Mouse (Mus musculus) thymus, adult 18-20 months (tissue): ENCODE data around the gene Sik1.

Source experiments
- DNase-seq, 2 experiments: peaks; one replicate each; pipeline ENCODE4 v3.0.0; 2022; ENCODE audit warnings: mixed read lengths in 2 of 2

The Sik1 gene

GRCm38 (mm10) chr17:31875326-31875930 is 19.8 kb upstream of the Sik1 start:
- no peak for DNase-seq

GRCm38 (mm10) chr17:31874691-31875090 is 19.1 kb upstream of the Sik1 start:
- no peak for DNase-seq

GRCm38 (mm10) chr17:31873973-31874372 is 18.4 kb upstream of the Sik1 start:
- no peak for DNase-seq

GRCm38 (mm10) chr17:31873185-31873870 is 17.7 kb upstream of the Sik1 start:
- DNase-seq: no peak

- no peak for DNase-seq
These were observed 17.2 kb upstream of the Sik1 start for GRCm38 (mm10) chr17:31872826-31873165.

- no peak for DNase-seq
These were observed 16.6 kb upstream of the Sik1 start for GRCm38 (mm10) chr17:31871968-31872825.

- no peak for DNase-seq
These were observed 15.4 kb upstream of the Sik1 start for GRCm38 (mm10) chr17:31870931-31871421.

GRCm38 (mm10) chr17:31870446-31870845 is 14.8 kb upstream of the Sik1 start:
- no peak for DNase-seq

- DNase-seq: no peak
These were observed 12.5 kb upstream of the Sik1 start for GRCm38 (mm10) chr17:31868076-31868475.

GRCm38 (mm10) chr17:31867061-31867460 is 11.5 kb upstream of the Sik1 start:
- no peak for DNase-seq

GRCm38 (mm10) chr17:31865636-31866035 is 10.0 kb upstream of the Sik1 start:
- DNase-seq: no peak

- peak in 1 of 2 experiments; percentile 0 for DNase-seq
These were observed 9.3 kb upstream of the Sik1 start for GRCm38 (mm10) chr17:31864666-31865450.

- DNase-seq: peak in 1 of 2 experiments; percentile 0
These were observed 7.7 kb upstream of the Sik1 start for GRCm38 (mm10) chr17:31863151-31863815.

GRCm38 (mm10) chr17:31862136-31862535 is 6.5 kb upstream of the Sik1 start:
- DNase-seq: no peak

GRCm38 (mm10) chr17:31861661-31862060 is 6.1 kb upstream of the Sik1 start:
- no peak for DNase-seq

GRCm38 (mm10) chr17:31860856-31861255 is 5.3 kb upstream of the Sik1 start:
- DNase-seq: no peak

GRCm38 (mm10) chr17:31859367-31859766 is 3.8 kb upstream of the Sik1 start:
- DNase-seq: no peak

GRCm38 (mm10) chr17:31858786-31859185 is 3.2 kb upstream of the Sik1 start:
- no peak for DNase-seq

GRCm38 (mm10) chr17:31857903-31858426 is 2.4 kb upstream of the Sik1 start:
- no peak for DNase-seq

GRCm38 (mm10) chr17:31857251-31857650 is 1.6 kb upstream of the Sik1 start:
- DNase-seq: no peak

- DNase-seq: peak in 1 of 2 experiments; percentile 33
These were observed 1.0 kb upstream of the Sik1 start for GRCm38 (mm10) chr17:31856519-31857160.
